Mouse (Mus musculus) 3134 (cell line): Measurements from ENCODE around the gene Raf1.

Experiments
- DNase-seq: peaks from one replicate; pipeline ENCODE4 v3.0.0-alpha.2; 2011; ENCODE audit warnings: low spot score; ENCODE audit not compliant: insufficient read length; ENCODE audit errors: extremely low read depth

Raf1 gene

GRCm38 (mm10) chr6:115676452-115677128, at the start of gene Raf1:
Raf1 (minus strand) TSS chr6:115676635.
- peak; percentile 100 for DNase-seq

GRCm38 (mm10) chr6:115722246-115722645, 45.8 kb upstream of the Raf1 start:
- DNase-seq = no peak

DNA sequence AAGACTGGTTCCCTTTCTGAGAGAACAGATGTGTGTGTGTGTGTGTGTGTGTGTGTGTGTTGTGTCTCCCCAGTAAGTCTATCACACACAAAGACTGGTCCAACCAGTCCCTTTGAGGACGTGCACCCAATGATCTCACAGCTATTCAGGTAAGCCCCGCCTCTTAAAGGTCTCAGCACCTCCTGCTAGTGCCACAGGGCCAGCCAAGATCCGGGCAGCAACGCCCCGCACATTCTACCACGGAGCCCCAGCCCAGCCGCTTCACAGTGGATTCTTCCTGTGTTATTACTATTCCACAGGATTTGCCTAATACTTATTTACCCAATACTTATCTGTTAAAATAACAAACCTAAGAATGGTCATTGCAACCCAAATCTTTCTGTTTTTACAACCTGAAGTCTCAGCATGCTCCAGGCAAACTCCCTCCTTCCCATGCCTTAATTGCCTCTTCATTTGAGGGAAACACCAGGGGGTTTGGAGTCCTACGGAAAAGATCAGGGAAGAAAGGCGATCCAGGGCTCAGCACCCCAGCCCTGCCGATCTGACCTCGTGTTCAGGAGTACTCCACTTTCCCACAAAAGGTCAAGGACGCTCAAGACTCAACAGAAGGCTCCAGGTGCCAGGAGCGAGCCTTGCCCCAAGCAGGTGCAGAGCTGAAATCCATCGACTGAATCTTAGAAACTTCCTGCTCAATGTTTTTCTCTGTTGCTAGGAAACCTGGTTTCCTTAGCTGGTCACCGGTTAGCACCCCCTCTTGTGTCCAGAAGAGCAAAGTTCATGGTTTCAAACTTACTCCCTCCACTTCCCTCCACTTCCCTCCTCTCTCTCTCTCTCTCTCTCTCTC, 41.5 kb upstream of the Raf1 start:
- DNase-seq = peak; percentile 35

GRCm38 (mm10) chr6:115717101-115717652, 40.7 kb upstream of the Raf1 start:
- DNase-seq = no peak

GRCm38 (mm10) chr6:115711261-115711660, 34.8 kb upstream of the Raf1 start:
- DNase-seq = no peak

DNA sequence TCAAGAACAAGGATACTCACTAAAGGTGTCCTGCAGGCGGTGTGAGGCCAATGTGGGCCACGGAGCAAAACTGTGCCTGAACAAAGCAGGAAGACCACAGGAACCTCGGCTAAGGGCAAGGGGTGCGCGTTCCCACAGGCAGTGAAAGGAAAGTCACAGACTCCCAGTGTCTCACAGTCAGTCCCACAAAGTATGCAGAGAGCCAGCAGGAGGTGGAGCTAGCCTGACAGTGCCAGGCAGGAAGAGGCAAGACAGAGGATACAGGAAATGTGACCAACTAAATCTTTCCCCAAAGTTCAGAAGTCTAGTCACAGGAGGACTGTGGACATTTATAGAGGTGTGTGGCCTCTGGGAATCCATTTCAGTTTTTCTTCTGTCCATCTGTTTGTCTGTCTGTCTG, 26.5 kb upstream of the Raf1 start:
- no peak for DNase-seq

GRCm38 (mm10) chr6:115701302-115701701, 24.9 kb upstream of the Raf1 start:
- no peak for DNase-seq

GRCm38 (mm10) chr6:115700778-115701177, 24.3 kb upstream of the Raf1 start:
- no peak for DNase-seq

DNA sequence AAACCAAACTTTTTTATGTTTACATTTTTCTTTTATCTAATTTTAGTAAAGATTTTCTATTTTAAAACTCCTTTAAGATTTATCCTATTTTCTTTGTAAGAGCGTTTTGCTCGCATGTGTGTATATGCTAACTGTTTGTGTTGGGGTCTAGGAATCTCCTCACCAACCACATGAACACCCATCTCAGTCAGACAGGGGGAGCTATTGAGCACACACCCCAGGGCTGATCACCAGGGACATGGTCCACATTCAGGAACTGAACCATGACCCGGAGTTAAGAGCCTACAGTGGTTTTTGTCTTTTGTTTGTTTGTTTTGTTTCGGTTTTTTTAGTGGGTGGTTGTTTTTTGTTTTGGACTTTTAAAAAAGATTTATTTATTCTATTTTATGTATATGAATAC, 22.3 kb upstream of the Raf1 start:
- DNase-seq = no peak

- DNase-seq = no peak
These were observed 21.5 kb upstream of the Raf1 start for GRCm38 (mm10) chr6:115697739-115698558.

- no peak for DNase-seq
These were observed 20.3 kb upstream of the Raf1 start for GRCm38 (mm10) chr6:115696707-115697215.

- no peak for DNase-seq
These were observed 18.7 kb upstream of the Raf1 start for GRCm38 (mm10) chr6:115695124-115695523.

DNA sequence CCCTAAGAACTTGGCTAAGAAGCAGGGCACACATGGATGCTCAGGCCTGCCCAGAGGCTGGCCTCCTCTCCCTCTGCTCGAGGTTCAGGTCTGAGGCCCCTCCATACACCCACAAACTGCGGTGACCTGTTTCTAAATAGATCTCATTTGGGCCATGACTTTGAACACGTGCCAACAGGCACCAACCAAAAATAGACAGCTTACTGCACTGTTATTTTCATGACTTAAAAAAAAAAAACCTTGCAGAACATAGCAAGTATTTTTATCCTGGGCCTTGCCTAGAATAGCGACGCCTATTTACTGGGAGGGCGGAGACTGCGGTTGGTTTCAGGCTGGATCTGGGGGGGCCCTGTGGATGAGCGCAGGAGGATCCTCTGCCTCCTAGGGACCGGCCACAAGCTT, 18.0 kb upstream of the Raf1 start:
- no peak for DNase-seq

DNA sequence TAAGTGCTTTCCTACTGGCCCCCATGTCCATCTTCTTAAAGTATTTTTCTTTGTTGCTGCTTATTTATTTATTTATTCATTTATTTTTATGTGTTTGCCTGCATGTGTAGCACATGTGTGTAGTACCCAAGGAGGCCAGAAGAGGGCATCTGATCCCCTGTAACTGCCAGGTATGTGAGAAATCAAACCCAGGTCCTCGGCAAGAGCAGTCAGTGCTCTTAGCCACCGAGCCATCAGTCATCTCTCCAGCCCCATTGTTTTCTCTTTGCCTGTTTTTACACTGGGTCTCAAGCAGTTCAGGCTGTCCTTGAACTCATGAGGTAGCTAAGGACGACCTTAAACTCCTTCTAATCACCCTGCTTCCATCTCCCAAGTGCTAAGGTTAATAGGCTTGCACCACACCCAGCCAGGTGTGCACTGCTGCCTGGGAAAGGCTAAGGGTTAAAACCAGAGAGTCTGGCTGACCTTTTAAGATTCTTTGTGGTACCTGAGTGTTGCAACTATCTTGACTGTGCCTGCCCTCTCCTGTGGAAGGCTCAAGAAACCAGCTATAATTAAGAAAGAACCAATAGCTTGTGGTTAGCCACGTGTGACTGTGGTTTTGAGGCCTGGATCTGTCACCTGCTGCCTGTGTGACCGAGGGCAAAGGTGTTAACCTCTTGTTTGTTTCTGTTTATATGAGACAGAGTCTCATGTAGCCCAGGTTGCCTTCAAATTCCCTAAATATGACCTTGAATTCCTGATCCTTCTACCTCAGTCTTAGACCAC, 16.7 kb upstream of the Raf1 start:
- DNase-seq = no peak

GRCm38 (mm10) chr6:115692163-115692950, 15.9 kb upstream of the Raf1 start:
- DNase-seq = no peak

- no peak for DNase-seq
These were observed 13.7 kb upstream of the Raf1 start for GRCm38 (mm10) chr6:115690105-115690504.

GRCm38 (mm10) chr6:115688589-115688988, 12.2 kb upstream of the Raf1 start:
- DNase-seq = no peak

DNA sequence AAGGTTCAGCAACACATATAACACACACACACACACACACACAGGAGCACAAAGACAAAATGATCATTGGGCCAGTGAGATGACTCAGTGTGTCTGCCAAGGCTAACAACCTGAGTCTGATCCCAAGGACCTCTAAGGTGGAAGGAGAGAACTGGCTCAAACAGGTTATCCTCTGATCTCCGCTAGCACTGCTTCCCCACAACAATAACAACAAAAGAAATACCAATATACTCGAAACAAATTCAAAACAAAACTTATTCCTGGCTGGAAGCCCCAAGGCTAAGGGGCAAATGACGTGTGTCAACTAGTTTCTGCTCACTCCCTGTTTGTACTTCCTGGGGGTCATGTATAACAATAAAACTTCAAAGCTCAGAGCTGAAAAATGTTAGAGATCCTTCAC, 11.3 kb upstream of the Raf1 start:
- DNase-seq = no peak
